Comparison of ENCODE assay signal across 8 mouse cellular contexts in genomic region chr13:112311611-112312010, GRCm38 (mm10). TPM values are rescaled to one million over a fixed set of nuclear protein-coding genes. Genes with fewer than 3 reads are reported as not detected.
DNase-seq lines count a peak whose midpoint lies in the region; ATAC-seq and TF ChIP-seq lines count a peak whose summit lies in the region.
"Not testable (repeated sequence)": the region's sequence is repeated elsewhere in the genome, so short reads cannot be mapped to it uniquely, and the experiment has no call there.
"Had no signal": no experiment of that assay in that cellular context is flagged by ENCODE, and none has a peak within 500 bp of the region (broad histone marks: within the 10 kb centered on the region; RNA-seq: fewer than 3 reads in every experiment).

No protein-coding gene starts in this region.

- H3K9ac ChIP-seq in embryonic facial prominence, embryonic 14.5 days (ENCODE audit: low read depth, low read length); heart, embryonic 12.5 days; heart, embryonic 16.5 days (ENCODE audit: low read length); stomach, postnatal 0 days (ENCODE audit: low read length): not testable (repeated sequence)

- not testable (repeated sequence) for H3K4me2 ChIP-seq in embryonic facial prominence, embryonic 14.5 days (ENCODE audit: low read depth, low read length); heart, embryonic 12.5 days; stomach, postnatal 0 days (replicated peaks; ENCODE audit: low read depth)
- H3K4me2 ChIP-seq in heart, embryonic 16.5 days (ENCODE audit: low read depth, low read length), result peak overlapping the region; percentile 6; the same call in 1 of the 2 replicates

- not testable (repeated sequence) for TF ChIP-seq POLR2A in kidney, adult 2 months (IDR thresholded peaks at IDR 0.05; ENCODE audit: low read depth, low read length)

- DNase-seq in 3134 (ENCODE audit: extremely low read depth, insufficient read length, low spot score), result peak; percentile 43
- peak; percentile 63 for DNase-seq in adrenal gland, adult 2 months
- peak; percentile 71 for DNase-seq in embryonic facial prominence, embryonic 14.5 days (ENCODE audit: low spot score)
- DNase-seq in kidney, adult 2 months, result peak; percentile 44
- DNase-seq in stomach, postnatal 0 days (ENCODE audit: low spot score), result peak; percentile 32

- not testable (repeated sequence) for H3K27ac ChIP-seq in embryonic facial prominence, embryonic 14.5 days (replicated peaks; ENCODE audit: low read depth, low read length); kidney, adult 2 months (ENCODE audit: insufficient read depth, low read depth, low read length); stomach, postnatal 0 days (replicated peaks)
- H3K27ac ChIP-seq in heart, embryonic 12.5 days (ENCODE audit: poor library complexity, severe bottlenecking), result peak overlapping the region; percentile 27; the same call in 1 of the 2 replicates
- peak overlapping the region; percentile 55 for H3K27ac ChIP-seq in heart, embryonic 16.5 days (ENCODE audit: low read length)

- not testable (repeated sequence) for TF ChIP-seq CTCF in kidney, adult 2 months (conservative IDR thresholded peaks at IDR 0.05; ENCODE audit: insufficient read depth, insufficient read length, low read depth, low read length); stomach, postnatal 0 days (IDR thresholded peaks at IDR 0.05; ENCODE audit: low read depth)

- H3K4me3 ChIP-seq in embryonic facial prominence, embryonic 14.5 days (ENCODE audit: low read depth, low read length); heart, embryonic 12.5 days; heart, embryonic 16.5 days (ENCODE audit: low read length); kidney, adult 2 months (ENCODE audit: insufficient read depth, low read depth, low read length); stomach, postnatal 0 days (ENCODE audit: low read depth, low read length): not testable (repeated sequence)

- not testable (repeated sequence) for H3K9me3 ChIP-seq in embryonic facial prominence, embryonic 14.5 days (ENCODE audit: control insufficient read depth, low read length); heart, embryonic 12.5 days (replicated peaks); heart, embryonic 16.5 days (replicated peaks; ENCODE audit: control insufficient read depth, low read length); stomach, postnatal 0 days (ENCODE audit: control insufficient read depth, low read length)

- ATAC-seq in embryonic facial prominence, embryonic 14.5 days (ENCODE audit: low read depth); heart, embryonic 12.5 days (ENCODE audit: insufficient number of reproducible peaks, low FRiP score): not testable (repeated sequence)
- 0 out of 2 replicates have a peak, but pooled peaks have one; percentile 21 for ATAC-seq in heart, embryonic 16.5 days (replicated peaks; ENCODE audit: extremely low read depth, insufficient read depth, low FRiP score)
- 0 out of 2 replicates have a peak, but pooled peaks have one; percentile 28 for ATAC-seq in stomach, postnatal 0 days (ENCODE audit: low FRiP score, low TSS enrichment)

- H3K27me3 ChIP-seq in embryonic facial prominence, embryonic 14.5 days (replicated peaks; ENCODE audit: control insufficient read depth, insufficient read depth, low read length); heart, embryonic 12.5 days (replicated peaks); heart, embryonic 16.5 days (ENCODE audit: control insufficient read depth, insufficient read depth, low read length); kidney, adult 2 months (replicated peaks; ENCODE audit: control insufficient read depth, insufficient read depth, low read length); stomach, postnatal 0 days (ENCODE audit: control insufficient read depth, insufficient read depth, low read length): not testable (repeated sequence)

- H3K4me1 ChIP-seq in embryonic facial prominence, embryonic 14.5 days (ENCODE audit: control insufficient read depth, insufficient read depth, low read length), result peaks cover 15% of the 10 kb centered on the region; the same call in 1 of the 2 replicates
- peaks cover 14% of the 10 kb centered on the region for H3K4me1 ChIP-seq in heart, embryonic 12.5 days (replicated peaks)
- peaks cover 16% of the 10 kb centered on the region for H3K4me1 ChIP-seq in heart, embryonic 16.5 days (ENCODE audit: control insufficient read depth, insufficient read depth, low read length)
- H3K4me1 ChIP-seq in kidney, adult 2 months (ENCODE audit: control insufficient read depth, insufficient read depth, low read length); stomach, postnatal 0 days (replicated peaks; ENCODE audit: control insufficient read depth, insufficient read depth): not testable (repeated sequence)

- 53% methylated on average over 3 of the region's 3 CpGs for WGBS in embryonic facial prominence, embryonic 14.5 days
- 31% methylated on average over 3 of the region's 3 CpGs for WGBS in heart, embryonic 12.5 days
- 25% methylated on average over 3 of the region's 3 CpGs for WGBS in heart, embryonic 16.5 days
- WGBS in kidney, adult 2 months, result 30% methylated on average over 3 of the region's 3 CpGs
- 33% methylated on average over 3 of the region's 3 CpGs for WGBS in stomach, postnatal 0 days

- H3K36me3 ChIP-seq in embryonic facial prominence, embryonic 14.5 days (ENCODE audit: control insufficient read depth, insufficient read depth, low read length); heart, embryonic 12.5 days; heart, embryonic 16.5 days (ENCODE audit: control insufficient read depth, insufficient read depth); kidney, adult 2 months (ENCODE audit: control insufficient read depth, insufficient read depth, low read length); stomach, postnatal 0 days (ENCODE audit: control insufficient read depth, insufficient read depth, low read length): not testable (repeated sequence)

- not testable (repeated sequence) for TF ChIP-seq EP300 in stomach, postnatal 0 days (optimal IDR thresholded peaks at IDR 0.05)

RNA-seq across cellular contexts. Expression of gene Ankrd55, which starts 23.4 kb away (rescaled TPM):
- 10 to 100 TPM in 1 of 2 experiments, 1 to 10 TPM in 1; 1.5 to 14.0 TPM for total RNA-seq in adrenal gland, adult 2 months (2021)
- polyA plus RNA-seq in adrenal gland, adult 2 months (2012; rRNA removed), result 1.9 and 4.2 TPM in 2 replicates
- polyA plus RNA-seq in embryonic facial prominence, embryonic 14.5 days (2014; fragmentation: Nextera tagmentation; extraction: Ambion mirVana), result 0.92 and 1.2 TPM in 2 replicates
- 0.15 and 0.36 TPM in 2 replicates for polyA plus RNA-seq in heart, embryonic 12.5 days (2016; fragmentation: Nextera tagmentation; extraction: Ambion mirVana)
- 0.15 and 0.32 TPM in 2 replicates for polyA plus RNA-seq in heart, embryonic 16.5 days (2015; fragmentation: Nextera tagmentation; extraction: Ambion mirVana)
- 0.08 TPM in 2 replicates for polyA plus RNA-seq in kidney, adult 2 months (2012; rRNA removed)
- 0.08 and 0.33 TPM in 2 replicates for polyA plus RNA-seq in stomach, postnatal 0 days (2015; fragmentation: Nextera tagmentation; extraction: Ambion mirVana)
- total RNA-seq: gastrocnemius, postnatal 36 days had no signal
